Mouse (Mus musculus) hindbrain, postnatal 0 days (tissue): ENCODE data around the gene Hgd. TPM values are rescaled to one million over a fixed set of nuclear protein-coding genes. Genes with fewer than 3 reads are reported as not detected.

Experiments used
- ATAC-seq: fragments of 200-750 bp; cut with Nextera tagmentation; 2 replicates; pipeline ENCODE4 v1.8.0; 2017; ENCODE audit warnings: mild to moderate bottlenecking, moderate TSS enrichment, moderate library complexity
- DNase-seq: peaks from one replicate; pipeline ENCODE4 v3.0.0-alpha.2; 2015; ENCODE audit warnings: low spot score
- H3K27ac ChIP-seq: fragments of 300-500 bp; sonication (generic); 2 replicates; pipeline ENCODE4 v1.5.1; 2014; ENCODE audit warnings: mild to moderate bottlenecking
- H3K27me3 ChIP-seq: fragments of 300-500 bp; sonication (generic); 2 replicates; pipeline ENCODE4 v1.6.1; 2014; ENCODE audit warnings: low read length, mixed read lengths; ENCODE audit not compliant: insufficient read depth
- H3K36me3 ChIP-seq: fragments of 300-500 bp; sonication (generic); 2 replicates; pipeline ENCODE4 v1.6.1; 2014; ENCODE audit warnings: low read length, mixed read lengths; ENCODE audit not compliant: insufficient read depth
- H3K4me1 ChIP-seq: fragments of 300-500 bp; sonication (generic); 2 replicates; pipeline ENCODE4 v1.6.1; 2014; ENCODE audit warnings: antibody characterized with exemption, low read length, mixed read lengths; ENCODE audit not compliant: insufficient read depth
- H3K4me2 ChIP-seq: fragments of 300-500 bp; sonication (generic); 2 replicates; pipeline ENCODE4 v1.6.1; 2014; ENCODE audit warnings: low read depth, mild to moderate bottlenecking, low read length, moderate library complexity, mixed read lengths
- H3K4me3 ChIP-seq: fragments of 300-500 bp; sonication (generic); 2 replicates; pipeline ENCODE4 v1.5.1; 2014; ENCODE audit warnings: low read length
- H3K9ac ChIP-seq: fragments of 300-500 bp; sonication (generic); replicated peaks from 2 replicates; pipeline ENCODE4 v1.6.1; 2014; ENCODE audit warnings: mild to moderate bottlenecking, low read length, moderate library complexity, mixed read lengths
- H3K9me3 ChIP-seq: fragments of 300-500 bp; sonication (generic); 2 replicates; pipeline ENCODE4 v1.6.1; 2016; ENCODE audit warnings: low read length, mixed read lengths
- CTCF ChIP-seq: IDR thresholded peaks from 2 replicates; pipeline ENCODE4 v1.5.1; 2016; ENCODE audit warnings: antibody characterized with exemption, control low read depth, low read depth
- WGBS: fragments of 180-500 bp; shearing (Covaris S2); extraction: QIAGEN DNeasy Blood & Tissue Kit; methylation state at CpG from one replicate; pipeline ENCODE4 v1.1.7; 2014; 5-methylcytosine and 5-hydroxymethylcytosine counted together
- polyA plus RNA-seq: library from polyadenylated mRNA; unstranded; fragments of >200 nt; fragmentation: Nextera tagmentation; extraction: Ambion mirVana; gene quantifications from 2 replicates; pipeline ENCODE4 v1.2.1, GENCODE M21; 2015
- total RNA-seq: library from RNA; depleted of rRNA; stranded (reverse); fragments of >200 nt; gene quantifications from 2 replicates; pipeline ENCODE4 v1.2.3, GENCODE M21; 2014

Hgd gene
- total and polyA plus RNA-seq, 2 experiments from 2014 or later = 0.26 TPM; not detected in 1

GRCm38 (mm10) chr16:37653731-37654657 is 74.0 kb downstream of the Hgd start, which contains the start of gene Ndufb4:
TSS of gene Ndufb4 (minus strand) at chr16:37654453.
- H3K4me1 ChIP-seq = peaks cover 14% of the 10 kb centered on the region; the same call in 1 of the 2 replicates
- H3K27ac ChIP-seq = peak within 1 kb of the TSS; percentile 89
- H3K27me3 ChIP-seq = no peaks in the 10 kb centered on the region
- H3K4me3 ChIP-seq = peak within 1 kb of the TSS; percentile 74
- H3K36me3 ChIP-seq = no peaks in the 10 kb centered on the region
- under 1% methylated on average over 47 of the region's 58 CpGs for WGBS
- DNase-seq = peak; percentile 99
- peak within 1 kb of the TSS; percentile 86 for H3K9ac ChIP-seq
- peak within 1 kb of the TSS; percentile 67 for H3K4me2 ChIP-seq
- no peak for TF ChIP-seq CTCF
- ATAC-seq = peak; percentile 97
- no peaks in the 10 kb centered on the region for H3K9me3 ChIP-seq

GRCm38 (mm10) chr16:37654831-37655455 is 75.0 kb downstream of the Hgd start:
- ATAC-seq (no peak), DNase-seq (no peak)
- Histone ChIP-seq H3K4me3 (no peak overlapping the region), H3K27me3 (no peaks in the 10 kb centered on the region), H3K4me1 (peaks cover 14% of the 10 kb centered on the region; the same call in 1 of the 2 replicates), H3K4me2 (peak overlapping the region; percentile 67), H3K36me3 (no peaks in the 10 kb centered on the region), H3K9ac (no peak overlapping the region), H3K9me3 (no peaks in the 10 kb centered on the region), H3K27ac (peak overlapping the region; percentile 41)
- WGBS = 57% methylated on average over 4 of the region's 4 CpGs
- TF ChIP-seq CTCF = no peak

DNA sequence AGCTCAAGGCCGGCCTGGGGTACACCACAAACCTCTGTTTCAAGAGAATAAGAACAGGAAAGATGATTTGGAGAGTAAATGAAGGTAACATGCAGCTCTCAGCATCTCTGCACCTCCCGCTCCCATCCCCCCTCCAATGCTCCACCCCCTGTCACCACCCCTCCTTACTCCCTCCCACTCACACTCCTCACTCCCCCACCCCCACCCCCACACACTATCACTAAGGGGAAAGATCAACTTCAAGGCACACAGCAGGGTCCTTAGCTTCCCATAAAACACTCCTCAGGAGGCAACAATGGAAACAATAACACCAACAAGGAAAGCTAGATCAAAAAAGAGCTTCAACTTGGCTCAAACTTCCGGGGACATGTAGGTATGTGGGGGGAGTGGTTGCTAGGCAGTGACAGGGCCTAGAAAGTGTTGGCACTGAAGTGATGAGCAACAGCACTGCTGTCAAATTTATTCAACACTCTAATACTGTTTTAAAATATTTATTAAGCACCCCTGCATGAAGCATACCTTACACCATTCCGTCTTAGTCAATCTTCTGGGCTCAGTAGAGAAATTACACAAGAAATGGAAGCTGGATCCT is 75.9 kb downstream of the Hgd start:
- Histone ChIP-seq H3K27me3 (no peaks in the 10 kb centered on the region), H3K9me3 (no peaks in the 10 kb centered on the region), H3K4me1 (peaks cover 14% of the 10 kb centered on the region; the same call in 1 of the 2 replicates), H3K4me3 (no peak overlapping the region), H3K4me2 (no peak overlapping the region), H3K9ac (no peak overlapping the region), H3K27ac (no peak overlapping the region), H3K36me3 (no peaks in the 10 kb centered on the region)
- no peak for TF ChIP-seq CTCF
- ATAC-seq (no peak), DNase-seq (no peak)
- 5% methylated on average over 4 of the region's 4 CpGs for WGBS

DNA sequence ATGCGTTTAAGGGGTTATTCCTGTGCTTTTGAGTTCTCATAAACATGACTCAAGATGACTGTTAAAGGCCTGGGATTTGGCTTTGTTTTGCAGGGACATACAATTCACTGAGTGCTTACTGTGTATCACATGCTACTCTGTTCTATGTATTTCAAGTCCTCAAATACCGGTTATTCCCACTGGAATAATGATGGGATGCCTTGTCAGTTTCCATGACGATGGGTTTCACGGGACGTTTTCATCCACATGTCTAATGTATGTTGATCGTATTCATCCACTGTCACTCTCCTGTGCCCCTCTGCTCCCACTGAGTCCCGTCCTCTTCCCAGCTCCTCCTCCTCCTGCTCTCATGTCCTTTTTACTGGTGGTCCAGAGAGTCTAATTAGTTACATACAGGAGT is 76.8 kb downstream of the Hgd start:
- TF ChIP-seq CTCF = no peak
- Histone ChIP-seq H3K27me3 (no peaks in the 10 kb centered on the region), H3K4me2 (no peak overlapping the region), H3K4me1 (peaks cover 14% of the 10 kb centered on the region; the same call in 1 of the 2 replicates), H3K9me3 (no peaks in the 10 kb centered on the region), H3K4me3 (no peak overlapping the region), H3K27ac (no peak overlapping the region), H3K36me3 (no peaks in the 10 kb centered on the region), H3K9ac (no peak overlapping the region)
- no peak for ATAC-seq
- no peak for DNase-seq
- 22% methylated on average over 7 of the region's 7 CpGs for WGBS

DNA sequence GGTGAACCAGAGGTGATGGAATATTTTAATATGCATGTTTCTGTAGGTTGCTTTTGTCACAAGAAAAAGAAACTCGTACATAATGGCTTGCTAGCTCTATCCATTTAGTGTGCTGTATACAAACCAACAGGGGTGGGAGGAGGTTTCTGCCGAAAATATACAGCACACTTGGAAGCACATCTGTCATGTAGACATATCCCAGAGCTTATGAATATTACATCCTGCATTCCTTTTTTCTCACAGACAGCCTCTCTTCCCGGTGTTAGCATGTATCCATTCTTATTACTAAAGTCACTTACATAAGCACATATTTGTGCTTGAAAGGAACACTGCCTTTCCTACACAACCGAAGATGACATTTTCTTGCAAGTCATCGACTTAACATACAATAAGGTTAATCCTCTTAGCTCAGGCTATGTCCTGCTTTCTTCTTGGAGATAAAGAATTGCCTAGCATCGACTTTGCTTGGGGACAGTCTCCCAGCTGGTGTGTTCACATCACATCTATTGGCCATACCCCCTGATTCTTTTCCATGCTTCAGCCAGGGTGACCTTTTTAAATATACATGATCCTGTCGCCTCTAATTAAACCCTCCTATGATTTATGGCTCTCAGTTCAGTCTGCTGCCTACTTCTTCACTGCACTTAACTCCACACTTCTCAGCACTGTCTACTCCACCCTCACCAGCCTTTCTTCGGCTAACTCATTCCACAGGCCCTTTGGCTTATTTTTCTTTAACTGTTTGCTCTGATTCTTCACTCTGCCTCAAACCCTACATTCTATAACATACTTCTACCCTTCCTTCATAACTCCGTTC is 83.9 kb downstream of the Hgd start:
- no peak for DNase-seq
- no peak for TF ChIP-seq CTCF
- Histone ChIP-seq H3K27ac (no peak overlapping the region), H3K9ac (no peak overlapping the region), H3K27me3 (no peaks in the 10 kb centered on the region), H3K36me3 (no peaks in the 10 kb centered on the region), H3K9me3 (no peaks in the 10 kb centered on the region), H3K4me3 (no peak overlapping the region), H3K4me1 (no peaks in the 10 kb centered on the region), H3K4me2 (no peak overlapping the region)
- no peak for ATAC-seq
- WGBS = 55% methylated on average over 9 of the region's 9 CpGs

DNA sequence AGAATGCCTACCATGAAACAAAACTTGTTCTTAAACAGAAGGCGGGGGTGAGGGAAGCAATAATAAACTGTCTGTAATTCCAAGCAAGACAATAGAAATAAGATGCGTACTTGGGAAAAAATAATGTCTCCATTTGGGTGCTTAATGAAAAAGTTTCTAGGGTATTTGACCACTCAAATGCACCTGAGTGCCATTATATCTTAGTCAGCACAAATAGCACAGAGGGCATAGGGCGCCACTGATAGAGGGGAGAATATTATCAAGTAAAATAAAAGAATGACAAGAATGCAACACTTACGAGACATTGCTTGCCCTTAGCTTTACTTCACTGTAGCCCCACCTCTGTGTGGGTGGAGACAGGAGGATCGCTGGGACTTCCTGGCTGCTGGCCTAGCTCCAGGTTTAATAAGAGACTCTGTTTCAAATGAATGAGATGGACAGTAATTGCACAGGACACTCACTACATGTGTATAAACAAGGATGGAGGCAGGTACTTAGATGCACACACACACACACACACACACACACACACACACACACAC is 85.5 kb downstream of the Hgd start:
- H3K4me3 ChIP-seq = no peak overlapping the region
- no peaks in the 10 kb centered on the region for H3K9me3 ChIP-seq
- WGBS = 81% methylated on average over 5 of the region's 5 CpGs
- no peaks in the 10 kb centered on the region for H3K4me1 ChIP-seq
- H3K36me3 ChIP-seq = no peaks in the 10 kb centered on the region
- ATAC-seq = no peak
- no peaks in the 10 kb centered on the region for H3K27me3 ChIP-seq
- TF ChIP-seq CTCF = no peak
- no peak overlapping the region for H3K9ac ChIP-seq
- no peak overlapping the region for H3K27ac ChIP-seq
- no peak overlapping the region for H3K4me2 ChIP-seq
- DNase-seq = no peak
